Mouse (Mus musculus) kidney, adult 2 months (tissue): ENCODE data around the gene Aox3. TPM values are rescaled to one million over a fixed set of nuclear protein-coding genes. Genes with fewer than 3 reads are reported as not detected.

ENCODE experiments used
- DNase-seq: peaks from one replicate; pipeline ENCODE4 v3.0.0; 2021
- H3K27ac ChIP-seq: fragments of 200-500 bp; 2 replicates; pipeline ENCODE4 v1.5.1; 2012; ENCODE audit warnings: low read depth, low read length, control low read depth, inconsistent platforms; ENCODE audit not compliant: insufficient read depth
- H3K27me3 ChIP-seq: fragments of 200-500 bp; replicated peaks from 2 replicates; pipeline ENCODE4 v1.6.1; 2012; ENCODE audit warnings: mild to moderate bottlenecking, moderate library complexity, low read length, inconsistent platforms; ENCODE audit not compliant: control insufficient read depth, insufficient read depth
- H3K36me3 ChIP-seq: fragments of 200-500 bp; 2 replicates; pipeline ENCODE4 v1.6.1; 2012; ENCODE audit warnings: mild to moderate bottlenecking, moderate library complexity, low read length, inconsistent platforms; ENCODE audit not compliant: control insufficient read depth, insufficient read depth
- H3K4me1 ChIP-seq: fragments of 200-500 bp; 2 replicates; pipeline ENCODE4 v1.6.1; 2011; ENCODE audit warnings: low read length; ENCODE audit not compliant: control insufficient read depth, insufficient read depth
- H3K4me3 ChIP-seq: fragments of 200-500 bp; 2 replicates; pipeline ENCODE4 v1.5.1; 2011; ENCODE audit warnings: mild to moderate bottlenecking, low read depth, low read length, control low read depth; ENCODE audit not compliant: insufficient read depth
- CTCF ChIP-seq: fragments of 200-500 bp; conservative IDR thresholded peaks from 2 replicates; pipeline ENCODE4 v1.5.1; 2011; ENCODE audit warnings: low read depth, mild to moderate bottlenecking, control low read depth, low read length, moderate library complexity, mixed read lengths; ENCODE audit not compliant: insufficient read depth, insufficient read length
- POLR2A ChIP-seq: fragments of 200-500 bp; IDR thresholded peaks from one replicate; pipeline ENCODE4 v1.6.1; 2011; ENCODE audit warnings: low read depth, low read length, control low read depth
- WGBS: fragments of 180-500 bp; shearing (Covaris S2); methylation state at CpG from one replicate; pipeline ENCODE4 v1.1.7; 2018; 5-methylcytosine and 5-hydroxymethylcytosine counted together
- polyA plus RNA-seq: library from polyadenylated mRNA; depleted of rRNA; stranded (reverse); fragments of >200 nt; gene quantifications from 2 replicates; pipeline ENCODE4 v1.2.3, GENCODE M21; 2012

The Aox3 gene
- polyA plus RNA-seq, 1 experiment = 1.1 TPM

DNA sequence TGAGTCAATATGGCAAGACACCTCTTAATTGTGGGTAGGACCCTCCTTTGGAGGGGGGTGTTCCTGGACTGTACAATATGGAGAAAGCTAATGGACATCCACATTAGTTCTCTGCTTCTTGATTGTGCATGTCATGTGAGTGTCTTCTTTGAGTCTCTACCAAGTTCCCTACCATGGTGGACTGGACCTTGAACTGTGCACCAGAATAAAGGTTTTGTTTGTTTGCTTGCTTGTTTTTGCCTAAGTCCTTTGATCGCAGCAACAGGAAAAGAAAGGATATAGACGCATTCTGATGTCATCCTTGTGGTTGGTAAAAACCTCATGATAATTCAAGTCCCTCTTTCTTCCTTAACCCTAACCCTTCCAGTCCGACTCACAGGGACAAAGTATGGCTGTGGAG is 5.3 kb downstream of the Aox3 start:
- Histone ChIP-seq H3K36me3 (no peaks in the 10 kb centered on the region), H3K4me3 (no peak overlapping the region), H3K27ac (no peak overlapping the region), H3K4me1 (no peaks in the 10 kb centered on the region), H3K27me3 (no peaks in the 10 kb centered on the region)
- TF ChIP-seq POLR2A (no peak), CTCF (no peak)
- 84% methylated on average over 3 of the region's 3 CpGs for WGBS
- no peak for DNase-seq

DNA sequence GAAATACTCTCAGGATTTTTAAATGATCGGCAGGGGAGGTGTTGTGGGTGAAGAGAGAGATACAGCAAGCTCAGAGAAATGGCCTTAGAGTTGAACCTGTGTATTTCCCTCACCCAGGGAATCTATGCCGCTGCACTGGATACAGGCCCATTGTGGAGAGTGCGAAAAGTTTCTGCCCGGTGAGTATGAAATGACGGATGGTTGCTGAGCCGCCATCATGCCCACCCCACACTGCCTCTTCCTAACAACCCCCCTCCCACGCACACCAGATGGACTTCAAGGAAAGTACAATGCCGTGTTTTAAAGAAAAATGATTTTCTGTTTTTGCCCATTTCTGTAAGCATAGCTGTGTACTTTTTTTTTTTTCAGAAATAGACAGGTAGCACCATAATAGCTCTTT is 12.0 kb downstream of the Aox3 start:
- Histone ChIP-seq H3K36me3 (no peaks in the 10 kb centered on the region), H3K4me3 (no peak overlapping the region), H3K4me1 (no peaks in the 10 kb centered on the region), H3K27ac (no peak overlapping the region), H3K27me3 (no peaks in the 10 kb centered on the region)
- 81% methylated on average over 8 of the region's 8 CpGs for WGBS
- no peak for DNase-seq
- TF ChIP-seq CTCF (no peak), POLR2A (no peak)

DNA sequence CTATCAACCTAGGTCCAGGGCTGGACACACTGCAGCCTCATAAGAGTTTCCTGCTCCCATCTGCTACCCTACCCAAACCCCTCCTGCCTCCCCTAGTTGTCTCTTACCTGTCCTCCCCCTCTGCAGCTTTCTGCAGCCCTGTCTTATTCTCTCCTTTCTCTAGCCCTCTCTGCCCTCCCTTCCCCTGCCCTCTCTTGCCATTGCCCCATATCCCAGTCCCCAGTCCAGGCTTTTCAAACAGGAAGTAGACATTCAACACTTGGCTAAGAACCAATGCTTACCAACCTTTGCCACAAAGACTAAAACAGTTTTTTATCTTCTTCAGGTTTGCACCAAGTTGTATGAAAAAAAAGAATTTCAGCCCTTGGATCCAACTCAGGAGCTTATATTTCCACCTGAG is 25.0 kb downstream of the Aox3 start:
- H3K27me3 ChIP-seq = no peaks in the 10 kb centered on the region
- no peaks in the 10 kb centered on the region for H3K4me1 ChIP-seq
- H3K4me3 ChIP-seq = no peak overlapping the region
- no peak overlapping the region for H3K27ac ChIP-seq
- no peak for TF ChIP-seq POLR2A
- no peak for TF ChIP-seq CTCF
- DNase-seq = no peak
- H3K36me3 ChIP-seq = no peaks in the 10 kb centered on the region

DNA sequence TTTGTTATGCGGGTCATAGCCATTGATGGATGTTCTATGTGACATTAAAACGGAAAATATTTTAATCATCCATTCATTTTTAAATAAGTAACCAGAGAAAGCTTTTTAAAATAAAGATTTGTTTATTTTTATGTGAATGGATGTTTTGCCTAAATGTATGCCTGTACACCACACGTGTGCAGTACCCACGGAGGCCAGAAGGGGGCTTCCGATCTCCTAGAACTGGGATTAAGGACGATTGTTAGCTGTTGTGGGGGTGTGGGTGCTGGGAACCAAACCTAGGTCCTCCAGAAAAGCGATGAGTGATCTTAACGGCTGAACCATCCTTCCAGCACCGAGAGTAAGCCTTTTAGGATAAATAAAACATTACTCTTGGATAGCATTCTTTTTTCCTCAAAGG is 26.1 kb downstream of the Aox3 start:
- Histone ChIP-seq H3K27me3 (no peaks in the 10 kb centered on the region), H3K36me3 (no peaks in the 10 kb centered on the region), H3K4me1 (no peaks in the 10 kb centered on the region), H3K4me3 (no peak overlapping the region), H3K27ac (no peak overlapping the region)
- DNase-seq = no peak
- WGBS = 93% methylated on average over 9 of the region's 9 CpGs
- TF ChIP-seq CTCF (0 out of 2 replicates have a peak, but pooled peaks have one; percentile 5), POLR2A (no peak)

DNA sequence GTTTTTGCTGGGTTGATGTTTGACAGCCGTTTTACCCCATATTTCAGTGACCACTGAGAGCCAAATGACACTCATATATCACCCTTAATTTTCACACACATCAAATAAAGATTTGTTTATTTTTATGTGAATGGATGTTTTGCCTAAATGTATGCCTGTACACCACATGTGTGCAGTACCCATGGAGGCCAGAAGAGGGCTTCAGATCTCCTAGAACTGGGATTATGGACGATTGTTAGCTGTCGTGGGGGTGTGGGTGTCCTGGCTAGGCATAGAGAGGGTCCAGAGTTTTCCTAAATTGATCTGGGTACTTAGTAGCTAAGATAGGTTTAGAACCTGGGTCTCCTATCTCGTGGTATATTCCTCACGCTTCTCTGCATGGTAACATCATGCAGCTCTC is 27.7 kb downstream of the Aox3 start:
- no peak for DNase-seq
- Histone ChIP-seq H3K27ac (no peak overlapping the region), H3K4me1 (no peaks in the 10 kb centered on the region), H3K4me3 (no peak overlapping the region), H3K36me3 (no peaks in the 10 kb centered on the region), H3K27me3 (no peaks in the 10 kb centered on the region)
- 87% methylated on average over 5 of the region's 5 CpGs for WGBS
- no peak for TF ChIP-seq CTCF
- no peak for TF ChIP-seq POLR2A

DNA sequence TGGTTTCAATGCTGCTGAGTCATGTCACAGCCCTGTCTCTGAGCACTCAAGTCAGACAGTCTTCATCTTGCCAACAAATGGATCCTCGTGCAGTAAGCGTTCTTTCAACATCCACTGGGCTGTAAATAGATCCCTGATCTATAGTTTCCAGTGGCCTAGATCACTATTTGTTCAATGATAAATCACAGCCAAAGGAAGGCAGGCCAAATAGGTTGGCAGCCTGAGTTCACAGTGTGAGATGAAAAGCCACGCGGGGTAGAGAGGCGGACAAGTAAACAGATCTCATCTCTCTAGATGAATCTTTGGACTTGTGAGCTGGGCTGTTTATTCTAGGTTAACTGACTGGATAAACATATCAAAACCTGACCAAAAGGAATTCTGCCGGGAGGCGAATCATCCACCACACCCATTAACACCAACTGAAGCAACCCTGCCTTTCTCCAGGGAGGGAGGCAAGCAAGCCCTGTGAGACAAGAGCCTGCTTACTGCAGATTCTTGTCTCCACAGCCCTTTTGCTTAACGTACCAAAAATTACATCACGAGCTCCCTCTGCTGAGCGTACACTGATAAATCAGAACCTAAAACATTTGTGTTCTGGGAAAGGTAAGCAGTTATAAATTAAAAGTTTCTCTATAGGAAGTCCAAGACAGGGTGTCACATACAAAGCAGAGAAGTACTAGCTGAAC is 31.6 kb downstream of the Aox3 start:
- Histone ChIP-seq H3K27me3 (no peaks in the 10 kb centered on the region), H3K4me1 (no peaks in the 10 kb centered on the region), H3K36me3 (no peaks in the 10 kb centered on the region), H3K27ac (no peak overlapping the region), H3K4me3 (no peak overlapping the region)
- peak; percentile 30 for DNase-seq
- 23% methylated on average over 10 of the region's 10 CpGs for WGBS
- TF ChIP-seq POLR2A = no peak
- TF ChIP-seq CTCF = 0 out of 2 replicates have a peak, but pooled peaks have one; percentile 3

DNA sequence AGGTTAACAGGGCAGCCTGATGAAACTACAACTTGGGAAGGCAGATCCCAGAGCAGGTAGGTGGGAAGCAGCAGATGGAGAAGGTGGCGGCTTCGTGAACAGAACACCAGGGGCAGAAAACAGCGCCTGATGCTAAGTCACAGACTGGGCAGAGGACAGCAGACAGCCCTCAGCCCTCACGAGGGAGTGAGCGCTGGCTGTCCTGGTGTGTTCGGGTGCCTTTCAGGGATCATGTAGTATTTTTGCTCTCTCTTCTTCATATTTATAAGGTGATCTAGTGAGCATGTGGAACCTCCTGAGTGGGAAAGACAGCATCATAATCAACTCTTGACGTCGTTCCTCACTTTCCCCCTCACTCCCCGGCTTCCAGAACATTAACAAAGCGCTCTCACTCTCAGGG is 33.1 kb downstream of the Aox3 start:
- no peaks in the 10 kb centered on the region for H3K36me3 ChIP-seq
- no peak overlapping the region for H3K27ac ChIP-seq
- TF ChIP-seq CTCF = no peak
- TF ChIP-seq POLR2A = no peak
- H3K27me3 ChIP-seq = no peaks in the 10 kb centered on the region
- no peak overlapping the region for H3K4me3 ChIP-seq
- 88% methylated on average over 10 of the region's 10 CpGs for WGBS
- DNase-seq = no peak
- no peaks in the 10 kb centered on the region for H3K4me1 ChIP-seq
